Mouse (Mus musculus): ENCODE data around the gene Ablim2.

DNA sequence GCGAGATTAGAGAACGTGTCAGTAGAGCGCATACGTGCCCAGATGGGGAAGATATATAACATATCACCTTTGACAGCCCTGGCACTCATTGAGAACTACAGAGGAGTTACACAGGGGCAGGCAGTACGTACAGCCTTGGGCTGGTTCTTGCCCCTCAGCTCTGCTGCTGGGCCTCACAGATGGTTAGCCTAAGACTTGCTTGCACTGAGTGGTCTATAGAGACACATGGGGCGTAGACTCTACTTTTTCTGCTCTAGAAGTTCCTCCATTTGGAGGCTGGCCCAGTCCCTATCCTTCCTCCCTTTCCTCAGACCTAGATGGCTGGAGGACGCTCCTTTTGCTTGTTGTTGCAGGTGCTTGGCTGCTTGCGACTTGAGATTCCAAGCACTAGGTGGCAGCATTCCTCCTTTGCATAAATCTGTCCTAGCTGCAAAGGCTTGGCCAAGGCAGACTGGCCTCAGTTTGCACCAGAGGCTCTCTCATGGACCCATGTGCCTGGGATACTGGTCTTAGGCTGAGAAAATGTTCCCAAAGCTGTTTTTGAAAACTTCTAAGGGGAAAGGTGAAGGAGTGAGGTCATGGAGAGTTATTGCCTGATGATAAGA lies 112.8 kb downstream of the Ablim2 start:
- TF ChIP-seq ZC3H11A (IDR thresholded peaks at IDR 0.05; ENCODE audit: borderline replicate concordance, low read depth, low read length) = peak; percentile 63; the same call in 1 of the 2 replicates
- no peak for TF ChIP-seq CHD2 (IDR thresholded peaks at IDR 0.05; ENCODE audit: low read depth, low read length)
- 0 out of 2 replicates have a peak, but pooled peaks have one; percentile 15 for TF ChIP-seq ZNF384 (IDR thresholded peaks at IDR 0.05; ENCODE audit: low read depth, low read length)
- TF ChIP-seq MAFK (IDR thresholded peaks at IDR 0.05; ENCODE audit: insufficient read depth, low read depth, low read length) = no peak
